Mouse (Mus musculus) forebrain, embryonic 14.5 days (tissue): ENCODE results near the gene Atp6v0a4. TPM values are rescaled to one million over a fixed set of nuclear protein-coding genes. Genes with fewer than 3 reads are reported as not detected.

ENCODE experiments used
- ATAC-seq: fragments of 200-750 bp; cut with Nextera tagmentation; 2 replicates; pipeline ENCODE4 v1.8.0; 2017; ENCODE audit warnings: mild to moderate bottlenecking, moderate library complexity
- DNase-seq: peaks from one replicate; pipeline ENCODE4 v3.0.0-alpha.2; 2015; ENCODE audit warnings: low spot score
- H3K27ac ChIP-seq: fragments of 300-500 bp; sonication (generic); 2 replicates; pipeline ENCODE4 v1.5.1; 2014; ENCODE audit warnings: low read depth, mild to moderate bottlenecking, control low read depth, low read length, moderate library complexity
- H3K27me3 ChIP-seq: fragments of 300-500 bp; sonication (generic); replicated peaks from 2 replicates; pipeline ENCODE4 v1.6.1; 2014; ENCODE audit warnings: low read length, control low read depth, mixed read lengths; ENCODE audit not compliant: control insufficient read depth, insufficient read depth
- H3K36me3 ChIP-seq: fragments of 300-500 bp; sonication (generic); 2 replicates; pipeline ENCODE4 v1.6.1; 2014; ENCODE audit warnings: low read length, control low read depth; ENCODE audit not compliant: control insufficient read depth, insufficient read depth
- H3K4me1 ChIP-seq: fragments of 300-500 bp; sonication (generic); 2 replicates; pipeline ENCODE4 v1.6.1; 2014; ENCODE audit warnings: antibody characterized with exemption, low read length, control low read depth; ENCODE audit not compliant: control insufficient read depth, insufficient read depth
- H3K4me2 ChIP-seq: fragments of 300-500 bp; sonication (generic); 2 replicates; pipeline ENCODE4 v1.6.1; 2014; ENCODE audit warnings: mild to moderate bottlenecking, control low read depth, low read length
- H3K4me3 ChIP-seq: fragments of 300-500 bp; sonication (generic); 2 replicates; pipeline ENCODE4 v1.5.1; 2014; ENCODE audit warnings: low read depth, low read length, control low read depth
- H3K9ac ChIP-seq: fragments of 300-500 bp; sonication (generic); 2 replicates; pipeline ENCODE4 v1.6.1; 2014; ENCODE audit warnings: mild to moderate bottlenecking, low read length, control low read depth, moderate library complexity
- H3K9me3 ChIP-seq: fragments of 300-500 bp; sonication (generic); replicated peaks from 2 replicates; pipeline ENCODE4 v1.6.1; 2016; ENCODE audit warnings: low read length, control low read depth, mixed read lengths; ENCODE audit not compliant: control insufficient read depth
- WGBS: fragments of 180-500 bp; shearing (Covaris S2); extraction: QIAGEN DNeasy Blood & Tissue Kit; methylation state at CpG from one replicate; pipeline ENCODE4 v1.1.7; 2014; 5-methylcytosine and 5-hydroxymethylcytosine counted together
- polyA plus RNA-seq: library from polyadenylated mRNA; unstranded; fragments of >200 nt; fragmentation: Nextera tagmentation; extraction: Ambion mirVana; gene quantifications from 2 replicates; pipeline ENCODE4 v1.2.1, GENCODE M21; 2014

Atp6v0a4 gene
- not detected in 2 replicates for polyA plus RNA-seq

GRCm38 (mm10) chr6:38124207-38124835 is at the start of gene Atp6v0a4:
Gene Atp6v0a4, minus strand, starts transcription at chr6:38124586.
- no peak within 1 kb of the TSS for H3K4me3 ChIP-seq
- H3K36me3 ChIP-seq: peaks cover 45% of the 10 kb centered on the region
- H3K9ac ChIP-seq: no peak within 1 kb of the TSS
- H3K27ac ChIP-seq: no peak within 1 kb of the TSS
- H3K4me1 ChIP-seq: no peaks in the 10 kb centered on the region
- ATAC-seq (no peak), DNase-seq (no peak)
- no peaks in the 10 kb centered on the region for H3K9me3 ChIP-seq
- 92% methylated on average over 7 of the region's 7 CpGs for WGBS
- H3K27me3 ChIP-seq: no peaks in the 10 kb centered on the region
- no peak within 1 kb of the TSS for H3K4me2 ChIP-seq

- H3K9ac ChIP-seq: no peak overlapping the region
- 86% methylated on average over 6 of the region's 6 CpGs for WGBS
- H3K36me3 ChIP-seq: peaks cover 54% of the 10 kb centered on the region
- no peak for ATAC-seq
- no peaks in the 10 kb centered on the region for H3K9me3 ChIP-seq
- H3K27ac ChIP-seq: no peak overlapping the region
- H3K4me2 ChIP-seq: no peak overlapping the region
- H3K27me3 ChIP-seq: no peaks in the 10 kb centered on the region
- H3K4me3 ChIP-seq: no peak overlapping the region
- no peak for DNase-seq
- H3K4me1 ChIP-seq: 0 out of 2 replicates have a peak, but pooled peaks cover 2% of the 10 kb centered on the region
These were observed 41.0 kb upstream of the Atp6v0a4 start for GRCm38 (mm10) chr6:38165385-38165784.

GRCm38 (mm10) chr6:38164705-38165104 is 40.3 kb upstream of the Atp6v0a4 start:
- Histone ChIP-seq H3K9ac (no peak overlapping the region), H3K27ac (no peak overlapping the region), H3K36me3 (peaks cover 51% of the 10 kb centered on the region), H3K27me3 (no peaks in the 10 kb centered on the region), H3K4me3 (no peak overlapping the region), H3K4me2 (no peak overlapping the region), H3K9me3 (no peaks in the 10 kb centered on the region), H3K4me1 (0 out of 2 replicates have a peak, but pooled peaks cover 3% of the 10 kb centered on the region)
- WGBS: 89% methylated on average over 6 of the region's 6 CpGs
- no peak for ATAC-seq
- DNase-seq: no peak

GRCm38 (mm10) chr6:38162825-38163504 is 38.6 kb upstream of the Atp6v0a4 start:
- ATAC-seq (no peak), DNase-seq (no peak)
- Histone ChIP-seq H3K36me3 (peaks cover 37% of the 10 kb centered on the region), H3K27ac (no peak overlapping the region), H3K4me3 (no peak overlapping the region), H3K9ac (no peak overlapping the region), H3K4me2 (no peak overlapping the region), H3K9me3 (no peaks in the 10 kb centered on the region), H3K4me1 (0 out of 2 replicates have a peak, but pooled peaks cover 3% of the 10 kb centered on the region), H3K27me3 (no peaks in the 10 kb centered on the region)
- WGBS: 70% methylated on average over 14 of the region's 14 CpGs

- peak; percentile 32; the same call in 1 of the 2 replicates for ATAC-seq
- no peak for DNase-seq
- Histone ChIP-seq H3K4me2 (no peak overlapping the region), H3K9ac (no peak overlapping the region), H3K36me3 (peaks cover 40% of the 10 kb centered on the region), H3K9me3 (no peaks in the 10 kb centered on the region), H3K27ac (peak overlapping the region; percentile 68; the same call in 1 of the 2 replicates), H3K27me3 (no peaks in the 10 kb centered on the region), H3K4me3 (no peak overlapping the region), H3K4me1 (0 out of 2 replicates have a peak, but pooled peaks cover 3% of the 10 kb centered on the region)
- WGBS: 68% methylated on average over 2 of the region's 2 CpGs
These were observed 36.2 kb upstream of the Atp6v0a4 start for GRCm38 (mm10) chr6:38160556-38160955.

- Histone ChIP-seq H3K36me3 (peaks cover 36% of the 10 kb centered on the region), H3K9ac (no peak overlapping the region), H3K4me2 (no peak overlapping the region), H3K27ac (peak overlapping the region; percentile 68; the same call in 1 of the 2 replicates), H3K27me3 (no peaks in the 10 kb centered on the region), H3K9me3 (no peaks in the 10 kb centered on the region), H3K4me3 (no peak overlapping the region), H3K4me1 (0 out of 2 replicates have a peak, but pooled peaks cover 3% of the 10 kb centered on the region)
- peak; percentile 96 for DNase-seq
- 9% methylated on average over 3 of the region's 3 CpGs for WGBS
- ATAC-seq: peak; percentile 84
These were observed 35.7 kb upstream of the Atp6v0a4 start for GRCm38 (mm10) chr6:38160102-38160501.

- Histone ChIP-seq H3K4me1 (0 out of 2 replicates have a peak, but pooled peaks cover 3% of the 10 kb centered on the region), H3K4me2 (no peak overlapping the region), H3K9ac (no peak overlapping the region), H3K36me3 (peaks cover 36% of the 10 kb centered on the region), H3K9me3 (no peaks in the 10 kb centered on the region), H3K4me3 (no peak overlapping the region), H3K27ac (no peak overlapping the region), H3K27me3 (no peaks in the 10 kb centered on the region)
- no peak for DNase-seq
- 76% methylated on average over 4 of the region's 4 CpGs for WGBS
- ATAC-seq: no peak; the same call in 1 of the 2 replicates
These were observed 35.2 kb upstream of the Atp6v0a4 start for GRCm38 (mm10) chr6:38159576-38159975.

GRCm38 (mm10) chr6:38157925-38158324 is 33.5 kb upstream of the Atp6v0a4 start:
- Histone ChIP-seq H3K4me2 (no peak overlapping the region), H3K27ac (0 out of 2 replicates have a peak overlapping the region, but pooled peaks have one; percentile 5), H3K4me3 (no peak overlapping the region), H3K36me3 (peaks cover 36% of the 10 kb centered on the region), H3K9me3 (no peaks in the 10 kb centered on the region), H3K4me1 (0 out of 2 replicates have a peak, but pooled peaks cover 3% of the 10 kb centered on the region), H3K27me3 (no peaks in the 10 kb centered on the region), H3K9ac (no peak overlapping the region)
- ATAC-seq (0 out of 2 replicates have a peak, but pooled peaks have one; percentile 25), DNase-seq (no peak)
- 59% methylated on average over 16 of the region's 16 CpGs for whole genome bisulfite sequencing

- DNase-seq: no peak
- Histone ChIP-seq H3K27me3 (no peaks in the 10 kb centered on the region), H3K9ac (no peak overlapping the region), H3K27ac (no peak overlapping the region), H3K4me1 (0 out of 2 replicates have a peak, but pooled peaks cover 3% of the 10 kb centered on the region), H3K36me3 (peaks cover 44% of the 10 kb centered on the region), H3K9me3 (no peaks in the 10 kb centered on the region), H3K4me3 (no peak overlapping the region), H3K4me2 (no peak overlapping the region)
- WGBS: 90% methylated on average over 5 of the region's 5 CpGs
- no peak for ATAC-seq
These were observed 31.8 kb upstream of the Atp6v0a4 start for GRCm38 (mm10) chr6:38156204-38156603.
